Mouse (Mus musculus) midbrain, postnatal 0 days (tissue): ENCODE measurements around the gene E2f1. TPM values are rescaled to one million over a fixed set of nuclear protein-coding genes. Genes with fewer than 3 reads are reported as not detected.
A peak's percentile ranks its signal among the peaks of the same experiment; 100 is the strongest.

Experiments
- ATAC-seq: fragments of 200-750 bp; cut with Nextera tagmentation; 2 replicates; pipeline ENCODE4 v1.8.0; 2017; ENCODE audit warnings: moderate number of reproducible peaks, mild to moderate bottlenecking, moderate TSS enrichment, moderate library complexity; ENCODE audit not compliant: low FRiP score
- DNase-seq: peaks from one replicate; pipeline ENCODE4 v3.0.0-alpha.2; 2015; ENCODE audit warnings: low spot score
- H3K27ac ChIP-seq: fragments of 300-500 bp; sonication (generic); 2 replicates; pipeline ENCODE4 v1.5.1; 2014; ENCODE audit warnings: low read depth, mild to moderate bottlenecking, low read length, mixed read lengths
- H3K27me3 ChIP-seq: fragments of 300-500 bp; sonication (generic); 2 replicates; pipeline ENCODE4 v1.6.1; 2014; ENCODE audit warnings: low read length, control low read depth, mixed read lengths; ENCODE audit not compliant: insufficient read depth
- H3K36me3 ChIP-seq: fragments of 300-500 bp; sonication (generic); 2 replicates; pipeline ENCODE4 v1.6.1; 2014; ENCODE audit warnings: low read length, control low read depth, mixed read lengths; ENCODE audit not compliant: insufficient read depth
- H3K4me1 ChIP-seq: fragments of 300-500 bp; sonication (generic); 2 replicates; pipeline ENCODE4 v1.6.1; 2014; ENCODE audit warnings: mild to moderate bottlenecking, control low read depth, antibody characterized with exemption, low read length, mixed read lengths; ENCODE audit not compliant: insufficient read depth
- H3K4me2 ChIP-seq: fragments of 300-500 bp; sonication (generic); 2 replicates; pipeline ENCODE4 v1.6.1; 2014; ENCODE audit warnings: low read depth, mild to moderate bottlenecking, low read length, mixed read lengths; ENCODE audit not compliant: poor library complexity, severe bottlenecking
- H3K4me3 ChIP-seq: fragments of 300-500 bp; sonication (generic); 2 replicates; pipeline ENCODE4 v1.5.1; 2014; ENCODE audit warnings: low read depth, mild to moderate bottlenecking, low read length, moderate library complexity
- H3K9ac ChIP-seq: fragments of 300-500 bp; sonication (generic); replicated peaks from 2 replicates; pipeline ENCODE4 v1.6.1; 2014; ENCODE audit warnings: mild to moderate bottlenecking, low read length, moderate library complexity, mixed read lengths; ENCODE audit not compliant: poor library complexity, severe bottlenecking
- H3K9me3 ChIP-seq: fragments of 300-500 bp; sonication (generic); 2 replicates; pipeline ENCODE4 v1.6.1; 2016; ENCODE audit warnings: low read length, control low read depth
- CTCF ChIP-seq: IDR thresholded peaks from 2 replicates; pipeline ENCODE4 v1.5.1; 2016; ENCODE audit warnings: antibody characterized with exemption, mild to moderate bottlenecking
- WGBS: fragments of 180-500 bp; shearing (Covaris S2); extraction: QIAGEN DNeasy Blood & Tissue Kit; methylation state at CpG from one replicate; pipeline ENCODE4 v1.1.7; 2014; 5-methylcytosine and 5-hydroxymethylcytosine counted together
- polyA plus RNA-seq: library from polyadenylated mRNA; unstranded; fragments of >200 nt; fragmentation: Nextera tagmentation; extraction: Ambion mirVana; gene quantifications from 2 replicates; pipeline ENCODE4 v1.2.1, GENCODE M21; 2015
- total RNA-seq: library from RNA; depleted of rRNA; stranded (reverse); fragments of >200 nt; gene quantifications from 2 replicates; pipeline ENCODE4 v1.2.3, GENCODE M21; 2014

The E2f1 gene
- total and polyA plus RNA-seq, 2 experiments from 2014 or later: 2.0 to 2.1 TPM

DNA sequence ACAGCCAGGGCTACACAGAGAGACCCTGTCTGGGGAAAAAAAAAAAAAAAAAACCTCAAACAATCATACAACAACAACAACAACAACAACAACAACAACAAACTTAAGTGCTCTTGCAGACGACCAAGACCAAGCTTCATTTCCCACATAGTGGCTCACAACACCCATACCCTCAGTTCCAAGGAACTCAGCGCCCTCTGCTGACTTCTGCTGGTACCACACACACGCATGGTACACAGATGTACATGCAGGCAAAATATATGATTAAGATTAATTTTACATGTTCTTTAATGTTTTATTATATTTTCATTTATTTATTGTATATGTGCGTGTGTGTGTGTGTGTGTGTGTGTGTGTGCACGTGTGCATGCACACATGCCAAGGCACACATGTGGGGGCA is 16.7 kb upstream of the E2f1 start:
- TF ChIP-seq CTCF: peak; percentile 70
- Histone ChIP-seq H3K4me2 (no peak overlapping the region), H3K36me3 (peaks cover 5% of the 10 kb centered on the region; the same call in 1 of the 2 replicates), H3K9ac (no peak overlapping the region), H3K27me3 (no peaks in the 10 kb centered on the region), H3K4me3 (no peak overlapping the region), H3K9me3 (no peaks in the 10 kb centered on the region), H3K27ac (no peak overlapping the region), H3K4me1 (no peaks in the 10 kb centered on the region)
- ATAC-seq (no peak), DNase-seq (peak; percentile 58)
- WGBS: 80% methylated on average over 5 of the region's 5 CpGs

DNA sequence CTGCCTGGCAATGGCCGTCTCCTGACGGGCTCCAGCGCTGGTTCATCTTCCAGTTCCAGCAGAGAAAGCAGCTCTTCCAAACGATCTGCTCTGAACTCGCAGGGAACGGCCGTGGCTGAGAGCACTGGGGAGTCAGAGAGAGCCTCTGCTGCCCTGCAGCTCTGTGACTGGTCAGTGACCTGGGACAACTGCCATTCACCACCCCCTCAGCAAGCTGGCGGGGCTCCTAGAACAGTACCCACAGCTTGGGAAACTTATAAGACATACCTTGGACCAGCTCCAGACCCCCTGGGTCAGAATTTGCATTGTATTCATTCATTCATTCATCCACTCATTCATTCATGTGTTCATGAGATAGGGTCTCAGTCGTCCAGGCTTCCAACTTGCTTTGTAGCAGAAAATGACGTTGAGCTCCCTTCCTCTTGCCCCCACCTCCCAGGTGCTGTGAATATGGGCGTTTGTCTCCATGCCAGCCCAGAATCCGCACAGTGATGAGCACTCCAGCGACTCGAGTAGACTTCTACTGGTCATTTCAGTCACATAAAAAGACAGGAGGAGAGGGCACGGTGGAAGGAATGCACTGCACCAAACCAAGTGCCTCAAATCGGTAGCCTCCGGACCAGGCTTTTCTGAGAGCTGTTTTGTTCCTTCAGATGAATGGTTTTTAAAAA is 15.4 kb upstream of the E2f1 start:
- no peaks in the 10 kb centered on the region for H3K27me3 ChIP-seq
- TF ChIP-seq CTCF: no peak
- H3K4me1 ChIP-seq: no peaks in the 10 kb centered on the region
- ATAC-seq (no peak), DNase-seq (peak; percentile 52)
- H3K9ac ChIP-seq: no peak overlapping the region
- peaks cover 5% of the 10 kb centered on the region; the same call in 1 of the 2 replicates for H3K36me3 ChIP-seq
- H3K4me3 ChIP-seq: no peak overlapping the region
- no peak overlapping the region for H3K4me2 ChIP-seq
- H3K27ac ChIP-seq: no peak overlapping the region
- no peaks in the 10 kb centered on the region for H3K9me3 ChIP-seq
- WGBS: 56% methylated on average over 17 of the region's 17 CpGs

DNA sequence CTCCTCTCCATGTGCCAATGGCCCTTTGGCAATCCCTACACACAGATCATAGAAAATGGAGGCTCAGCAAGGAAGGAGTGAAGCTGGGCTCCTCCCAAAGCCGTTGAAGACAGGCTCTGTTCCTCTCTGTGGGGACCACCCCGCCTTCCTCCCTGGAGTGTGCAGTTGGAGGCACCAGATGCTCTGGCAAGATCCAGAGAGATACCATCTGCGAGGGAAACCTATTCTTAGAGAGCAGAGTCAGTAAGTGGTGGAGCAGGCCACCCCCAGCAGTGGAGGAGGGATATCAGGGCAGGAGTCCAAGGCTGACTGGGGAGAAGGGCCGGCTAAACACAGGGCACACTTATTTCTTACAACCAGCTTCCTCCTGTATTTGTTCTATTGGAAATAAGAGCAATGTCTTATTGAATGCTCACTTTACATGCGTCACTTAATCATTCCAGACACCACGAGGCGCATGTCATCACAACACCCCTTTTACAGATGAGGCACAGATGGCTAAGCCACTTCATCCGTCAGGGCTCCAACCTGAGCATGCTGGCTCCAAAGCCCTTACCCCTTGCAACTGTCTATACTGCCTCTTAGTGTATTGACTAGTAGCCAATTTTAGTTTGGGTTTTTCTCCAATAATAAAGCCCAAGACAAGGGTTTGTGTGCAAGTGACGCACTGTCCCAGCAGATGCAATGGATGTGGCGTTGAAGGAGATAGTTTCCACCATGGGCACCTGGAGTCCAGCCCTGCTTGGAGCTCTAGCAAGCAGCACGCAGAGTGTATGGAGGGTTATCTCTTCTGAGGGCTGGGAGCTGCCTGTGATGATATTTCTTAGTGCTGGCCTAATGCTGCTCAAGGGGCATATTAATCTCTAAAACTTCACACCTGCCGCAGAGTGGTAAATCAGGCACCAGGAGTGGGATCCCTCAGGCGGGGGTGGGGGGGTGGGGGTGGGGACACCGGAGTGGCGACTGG is 14.5 kb upstream of the E2f1 start:
- Histone ChIP-seq H3K27ac (no peak overlapping the region), H3K4me3 (no peak overlapping the region), H3K4me1 (no peaks in the 10 kb centered on the region), H3K4me2 (no peak overlapping the region), H3K27me3 (no peaks in the 10 kb centered on the region), H3K9me3 (no peaks in the 10 kb centered on the region), H3K36me3 (peaks cover 5% of the 10 kb centered on the region; the same call in 1 of the 2 replicates), H3K9ac (no peak overlapping the region)
- TF ChIP-seq CTCF: no peak
- ATAC-seq (peak; percentile 68; the same call in 1 of the 2 replicates), DNase-seq (peak; percentile 85)
- 56% methylated on average over 15 of the region's 15 CpGs for WGBS

DNA sequence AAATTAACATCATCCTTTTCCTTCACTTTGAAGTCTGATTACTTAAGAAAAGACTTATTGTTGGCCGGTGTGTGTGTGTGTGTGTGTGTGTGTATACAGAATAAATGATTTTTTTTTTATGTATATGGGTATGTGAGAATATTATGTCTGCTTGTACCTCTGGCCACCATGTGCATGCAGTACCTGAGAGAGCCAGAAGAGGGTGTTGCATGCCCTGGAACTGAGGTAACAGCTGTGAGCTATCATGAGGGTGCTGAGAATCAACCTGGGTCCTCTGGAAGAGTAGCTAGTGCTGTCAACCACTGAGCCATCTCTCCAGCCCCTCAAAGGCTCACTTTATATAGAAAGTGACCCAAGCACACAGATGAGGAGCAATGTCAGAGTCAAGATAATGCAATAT is 11.7 kb upstream of the E2f1 start:
- Histone ChIP-seq H3K27me3 (no peaks in the 10 kb centered on the region), H3K9me3 (no peaks in the 10 kb centered on the region), H3K4me1 (peaks cover 4% of the 10 kb centered on the region; the same call in 1 of the 2 replicates), H3K9ac (no peak overlapping the region), H3K27ac (no peak overlapping the region), H3K4me2 (no peak overlapping the region), H3K36me3 (no peaks in the 10 kb centered on the region), H3K4me3 (no peak overlapping the region)
- ATAC-seq (no peak), DNase-seq (no peak)
- peak; percentile 36 for TF ChIP-seq CTCF
- WGBS: 89% methylated on average over 1 of the region's 1 CpGs

DNA sequence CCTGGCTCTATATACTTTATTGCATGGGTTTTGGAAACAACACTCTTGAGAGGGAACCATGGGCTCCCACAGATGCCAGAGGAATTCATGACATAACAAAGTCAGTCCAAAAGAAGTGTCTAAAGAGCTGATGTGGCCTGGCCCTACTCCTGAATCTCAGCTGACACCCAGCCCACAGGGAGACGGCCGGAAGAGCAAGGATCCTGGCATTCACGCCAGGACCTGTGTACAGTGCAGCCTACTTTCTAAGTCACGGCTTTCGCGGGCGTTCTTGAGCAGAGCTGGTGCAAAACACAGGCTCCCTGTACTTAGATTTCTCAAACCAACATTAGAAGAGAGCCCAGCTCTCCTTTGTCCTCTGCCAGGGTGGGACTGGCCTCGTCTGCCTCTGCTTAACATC is 10.9 kb upstream of the E2f1 start:
- Histone ChIP-seq H3K9ac (no peak overlapping the region), H3K27ac (no peak overlapping the region), H3K4me1 (peaks cover 4% of the 10 kb centered on the region; the same call in 1 of the 2 replicates), H3K27me3 (no peaks in the 10 kb centered on the region), H3K4me2 (no peak overlapping the region), H3K4me3 (no peak overlapping the region), H3K9me3 (no peaks in the 10 kb centered on the region), H3K36me3 (no peaks in the 10 kb centered on the region)
- DNase-seq (no peak), ATAC-seq (no peak)
- 64% methylated on average over 8 of the region's 8 CpGs for WGBS
- no peak for TF ChIP-seq CTCF

DNA sequence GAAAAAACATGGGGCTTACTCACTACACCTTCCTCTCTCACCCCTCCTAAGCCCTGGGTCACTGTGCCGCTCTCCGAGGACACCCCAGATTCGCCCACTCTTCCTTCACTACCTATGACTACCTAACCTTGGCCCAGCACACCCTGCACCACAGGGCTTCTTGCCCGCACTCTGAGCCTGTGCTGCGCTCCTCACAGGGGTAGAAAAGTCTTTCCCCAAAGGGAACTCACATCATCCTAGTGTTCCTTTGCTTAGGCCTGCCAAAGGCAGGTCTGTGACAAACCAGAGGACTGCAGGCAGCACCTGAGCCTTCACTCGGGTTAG is 8.0 kb upstream of the E2f1 start:
- H3K27ac ChIP-seq: no peak overlapping the region
- H3K4me3 ChIP-seq: no peak overlapping the region
- H3K4me2 ChIP-seq: no peak overlapping the region
- WGBS: 59% methylated on average over 6 of the region's 6 CpGs
- H3K9ac ChIP-seq: no peak overlapping the region
- no peak for DNase-seq
- no peak for TF ChIP-seq CTCF
- no peak for ATAC-seq
- no peaks in the 10 kb centered on the region for H3K27me3 ChIP-seq
- H3K36me3 ChIP-seq: no peaks in the 10 kb centered on the region
- H3K4me1 ChIP-seq: peaks cover 4% of the 10 kb centered on the region; the same call in 1 of the 2 replicates
- H3K9me3 ChIP-seq: no peaks in the 10 kb centered on the region
